Mouse (Mus musculus): ENCODE data around the gene Cstb. TPM values are rescaled to one million over a fixed set of nuclear protein-coding genes. Genes with fewer than 3 reads are reported as not detected.
"Not testable (repeated sequence)": the region's sequence is repeated elsewhere in the genome, so short reads cannot be mapped to it uniquely, and the experiment has no call there.

The Cstb gene
- polyA plus RNA-seq, 1 experiment from 2014 or later, result 1,296 TPM

GRCm38 (mm10) chr10:78413152-78413520, 12.3 kb upstream of the Cstb start:
- no peaks in the 10 kb centered on the region for H3K9me3 ChIP-seq (ENCODE audit: control insufficient read depth)
- H3K4me1 ChIP-seq (replicated peaks; ENCODE audit: control insufficient read depth, insufficient read depth, low read length), result no peaks in the 10 kb centered on the region
- H3K9ac ChIP-seq (ENCODE audit: low read depth, low read length), result no peak overlapping the region
- 38% methylated on average over 7 of the region's 7 CpGs for WGBS
- peak overlapping the region; percentile 58 for H3K4me3 ChIP-seq (ENCODE audit: low read depth, low read length)
- no peak; the same call in 1 of the 2 replicates for ATAC-seq
- H3K27me3 ChIP-seq (replicated peaks; ENCODE audit: control insufficient read depth, insufficient read depth, low read length), result no peaks in the 10 kb centered on the region
- peak overlapping the region; percentile 85 for H3K4me2 ChIP-seq (replicated peaks; ENCODE audit: low read depth)
- no peak for TF ChIP-seq CTCF (IDR thresholded peaks at IDR 0.05; ENCODE audit: low read depth)
- H3K27ac ChIP-seq (ENCODE audit: low read depth, low read length), result no peak overlapping the region
- H3K36me3 ChIP-seq (ENCODE audit: control insufficient read depth, insufficient read depth), result peaks cover 26% of the 10 kb centered on the region

- H3K9me3 ChIP-seq (ENCODE audit: control insufficient read depth); H3K27me3 ChIP-seq (replicated peaks; ENCODE audit: control insufficient read depth, insufficient read depth, low read length); H3K4me3 ChIP-seq (ENCODE audit: low read depth, low read length); H3K36me3 ChIP-seq (ENCODE audit: control insufficient read depth, insufficient read depth); ATAC-seq; H3K9ac ChIP-seq (ENCODE audit: low read depth, low read length); H3K4me2 ChIP-seq (replicated peaks; ENCODE audit: low read depth); H3K4me1 ChIP-seq (replicated peaks; ENCODE audit: control insufficient read depth, insufficient read depth, low read length); H3K27ac ChIP-seq (ENCODE audit: low read depth, low read length): not testable (repeated sequence)
- WGBS, result 98% methylated on average over 3 of the region's 4 CpGs
Measured at GRCm38 (mm10) chr10:78414936-78415335, 10.5 kb upstream of the Cstb start.

- ATAC-seq, result no peak
- WGBS, result 61% methylated on average over 5 of the region's 5 CpGs
Measured at GRCm38 (mm10) chr10:78417888-78418287, 7.6 kb upstream of the Cstb start.

GRCm38 (mm10) chr10:78418791-78419190, 6.7 kb upstream of the Cstb start:
- Histone ChIP-seq H3K27ac (ENCODE audit: low read depth, low read length) (no peak overlapping the region), H3K9me3 (ENCODE audit: control insufficient read depth) (no peaks in the 10 kb centered on the region), H3K4me3 (ENCODE audit: low read depth, low read length) (no peak overlapping the region), H3K36me3 (ENCODE audit: control insufficient read depth, insufficient read depth) (no peaks in the 10 kb centered on the region), H3K4me1 (replicated peaks; ENCODE audit: control insufficient read depth, insufficient read depth, low read length) (no peaks in the 10 kb centered on the region), H3K4me2 (replicated peaks; ENCODE audit: low read depth) (no peak overlapping the region), H3K9ac (ENCODE audit: low read depth, low read length) (no peak overlapping the region), H3K27me3 (replicated peaks; ENCODE audit: control insufficient read depth, insufficient read depth, low read length) (no peaks in the 10 kb centered on the region)
- no peak for TF ChIP-seq CTCF (IDR thresholded peaks at IDR 0.05; ENCODE audit: low read depth)
- WGBS, result 76% methylated on average over 2 of the region's 2 CpGs
- ATAC-seq, result no peak

More at GRCm38 (mm10) chr10:78417888-78418287, 7.6 kb upstream of the Cstb start:
- Histone ChIP-seq H3K27ac (ENCODE audit: low read depth, low read length) (0 out of 2 replicates have a peak overlapping the region, but pooled peaks have one; percentile 54), H3K36me3 (ENCODE audit: control insufficient read depth, insufficient read depth) (no peaks in the 10 kb centered on the region), H3K9me3 (ENCODE audit: control insufficient read depth) (no peaks in the 10 kb centered on the region), H3K4me1 (replicated peaks; ENCODE audit: control insufficient read depth, insufficient read depth, low read length) (no peaks in the 10 kb centered on the region), H3K4me2 (replicated peaks; ENCODE audit: low read depth) (no peak overlapping the region), H3K27me3 (replicated peaks; ENCODE audit: control insufficient read depth, insufficient read depth, low read length) (no peaks in the 10 kb centered on the region), H3K4me3 (ENCODE audit: low read depth, low read length) (no peak overlapping the region), H3K9ac (ENCODE audit: low read depth, low read length) (no peak overlapping the region)
- TF ChIP-seq CTCF (IDR thresholded peaks at IDR 0.05; ENCODE audit: low read depth), result no peak

- 78% methylated on average over 2 of the region's 2 CpGs for WGBS
- no peaks in the 10 kb centered on the region for H3K9me3 ChIP-seq (ENCODE audit: control insufficient read depth)
- no peaks in the 10 kb centered on the region for H3K4me1 ChIP-seq (replicated peaks; ENCODE audit: control insufficient read depth, insufficient read depth, low read length)
- no peaks in the 10 kb centered on the region for H3K36me3 ChIP-seq (ENCODE audit: control insufficient read depth, insufficient read depth)
- ATAC-seq, result no peak
- no peak overlapping the region for H3K27ac ChIP-seq (ENCODE audit: low read depth, low read length)
- TF ChIP-seq CTCF (IDR thresholded peaks at IDR 0.05; ENCODE audit: low read depth), result no peak
- no peak overlapping the region for H3K4me2 ChIP-seq (replicated peaks; ENCODE audit: low read depth)
- H3K27me3 ChIP-seq (replicated peaks; ENCODE audit: control insufficient read depth, insufficient read depth, low read length), result no peaks in the 10 kb centered on the region
- no peak overlapping the region for H3K4me3 ChIP-seq (ENCODE audit: low read depth, low read length)
- no peak overlapping the region for H3K9ac ChIP-seq (ENCODE audit: low read depth, low read length)
Measured at GRCm38 (mm10) chr10:78420929-78421328, 4.5 kb upstream of the Cstb start.

- no peaks in the 10 kb centered on the region for H3K4me1 ChIP-seq (replicated peaks; ENCODE audit: control insufficient read depth, insufficient read depth, low read length)
- H3K9me3 ChIP-seq (ENCODE audit: control insufficient read depth), result no peaks in the 10 kb centered on the region
- no peak overlapping the region for H3K27ac ChIP-seq (ENCODE audit: low read depth, low read length)
- no peak for ATAC-seq
- H3K27me3 ChIP-seq (replicated peaks; ENCODE audit: control insufficient read depth, insufficient read depth, low read length), result no peaks in the 10 kb centered on the region
- no peak overlapping the region for H3K4me3 ChIP-seq (ENCODE audit: low read depth, low read length)
- H3K9ac ChIP-seq (ENCODE audit: low read depth, low read length), result no peak overlapping the region
- 97% methylated on average over 3 of the region's 3 CpGs for WGBS
- TF ChIP-seq CTCF (IDR thresholded peaks at IDR 0.05; ENCODE audit: low read depth), result no peak
- no peak overlapping the region for H3K4me2 ChIP-seq (replicated peaks; ENCODE audit: low read depth)
- H3K36me3 ChIP-seq (ENCODE audit: control insufficient read depth, insufficient read depth), result peaks cover 8% of the 10 kb centered on the region; the same call in 1 of the 2 replicates
Measured at GRCm38 (mm10) chr10:78422614-78423013, 2.9 kb upstream of the Cstb start.

All from intestine, postnatal 0 days (tissue).